Mouse (Mus musculus): ENCODE data around the gene Cdc34b.

GRCm38 (mm10) chr11:94762281-94762680 lies 20.7 kb downstream of the Cdc34b start:
- no peak for TF ChIP-seq POLR2A (IDR thresholded peaks at IDR 0.05; ENCODE audit: control insufficient read depth, extremely low read depth, insufficient read depth, low read length, poor library complexity)
- no peak for TF ChIP-seq CTCF (IDR thresholded peaks at IDR 0.05; ENCODE audit: borderline replicate concordance, control insufficient read depth, extremely low read depth, insufficient read depth, low read length, poor library complexity)

Data from thymus, adult 2 months (tissue).